Mouse (Mus musculus) kidney, postnatal 36 days (tissue): ENCODE results near the gene Acr.
A peak's percentile ranks its signal among the peaks of the same experiment; 100 is the strongest.

ENCODE experiments used
- DNase-seq, 2 experiments: peaks; one replicate each; pipeline ENCODE4 v3.0.0; 2021 to 2022; ENCODE audit warnings: mixed read lengths in 2 of 2

Acr gene

GRCm38 (mm10) chr15:89568114-89568513 is at the start of gene Acr:
Gene Acr, plus strand, starts transcription at chr15:89568326.
- DNase-seq, result no peak

GRCm38 (mm10) chr15:89521951-89522350 is 46.2 kb upstream of the Acr start:
- no peak for DNase-seq

GRCm38 (mm10) chr15:89522566-89523282 is 45.4 kb upstream of the Acr start:
- DNase-seq, result peak; percentile 25 to 52

- no peak for DNase-seq
These were observed 44.8 kb upstream of the Acr start for GRCm38 (mm10) chr15:89523283-89523832.

GRCm38 (mm10) chr15:89524001-89524571 is 44.0 kb upstream of the Acr start:
- DNase-seq, result no peak

GRCm38 (mm10) chr15:89524611-89525415 is 43.3 kb upstream of the Acr start:
- no peak for DNase-seq

GRCm38 (mm10) chr15:89525464-89525863 is 42.7 kb upstream of the Acr start:
- DNase-seq, result no peak

GRCm38 (mm10) chr15:89525896-89526295 is 42.2 kb upstream of the Acr start:
- peak in 1 of 2 experiments; percentile 30 for DNase-seq

GRCm38 (mm10) chr15:89526776-89527325 is 41.3 kb upstream of the Acr start:
- no peak for DNase-seq

- no peak for DNase-seq
These were observed 40.7 kb upstream of the Acr start for GRCm38 (mm10) chr15:89527466-89527865.

- no peak for DNase-seq
These were observed 39.8 kb upstream of the Acr start for GRCm38 (mm10) chr15:89528201-89528850.

GRCm38 (mm10) chr15:89528923-89529322 is 39.2 kb upstream of the Acr start:
- no peak for DNase-seq

- peak; percentile 20 to 81 for DNase-seq
These were observed 37.8 kb upstream of the Acr start for GRCm38 (mm10) chr15:89530336-89530735.

- no peak for DNase-seq
These were observed 36.7 kb upstream of the Acr start for GRCm38 (mm10) chr15:89531399-89531798.

GRCm38 (mm10) chr15:89532026-89532923 is 35.9 kb upstream of the Acr start:
- no peak for DNase-seq

- no peak for DNase-seq
These were observed 34.9 kb upstream of the Acr start for GRCm38 (mm10) chr15:89532924-89533842.

GRCm38 (mm10) chr15:89533843-89534207 is 34.3 kb upstream of the Acr start:
- no peak for DNase-seq

- no peak for DNase-seq
These were observed 24.0 kb upstream of the Acr start for GRCm38 (mm10) chr15:89544171-89544570.

GRCm38 (mm10) chr15:89547321-89547720 is 20.8 kb upstream of the Acr start:
- DNase-seq, result no peak

- DNase-seq, result no peak
These were observed 20.1 kb upstream of the Acr start for GRCm38 (mm10) chr15:89547824-89548601.
